Mouse (Mus musculus) heart, adult 18-20 months (tissue): ENCODE measurements at regions not wholly inside any gene's neighbourhood (a gene's known extent, or its start where the extent isn't known, plus 50 kb on each side); places are given as distances from the start of the nearest gene placed in this dataset.
"Not testable (repeated sequence)": the region's sequence is repeated elsewhere in the genome, so short reads cannot be mapped to it uniquely, and the experiment has no call there.

Source experiments
- DNase-seq, 2 experiments: peaks; one replicate each; pipeline ENCODE4 v3.0.0; 2021 to 2022; ENCODE audit warnings: mixed read lengths in 1 of 2

- no peak for DNase-seq
Observed at GRCm38 (mm10) chr11:7796373-7796772, 582.6 kb upstream of the Igfbp3 start.

- no peak for DNase-seq
Observed at GRCm38 (mm10) chr11:7794206-7794605, 580.5 kb upstream of the Igfbp3 start.

DNA sequence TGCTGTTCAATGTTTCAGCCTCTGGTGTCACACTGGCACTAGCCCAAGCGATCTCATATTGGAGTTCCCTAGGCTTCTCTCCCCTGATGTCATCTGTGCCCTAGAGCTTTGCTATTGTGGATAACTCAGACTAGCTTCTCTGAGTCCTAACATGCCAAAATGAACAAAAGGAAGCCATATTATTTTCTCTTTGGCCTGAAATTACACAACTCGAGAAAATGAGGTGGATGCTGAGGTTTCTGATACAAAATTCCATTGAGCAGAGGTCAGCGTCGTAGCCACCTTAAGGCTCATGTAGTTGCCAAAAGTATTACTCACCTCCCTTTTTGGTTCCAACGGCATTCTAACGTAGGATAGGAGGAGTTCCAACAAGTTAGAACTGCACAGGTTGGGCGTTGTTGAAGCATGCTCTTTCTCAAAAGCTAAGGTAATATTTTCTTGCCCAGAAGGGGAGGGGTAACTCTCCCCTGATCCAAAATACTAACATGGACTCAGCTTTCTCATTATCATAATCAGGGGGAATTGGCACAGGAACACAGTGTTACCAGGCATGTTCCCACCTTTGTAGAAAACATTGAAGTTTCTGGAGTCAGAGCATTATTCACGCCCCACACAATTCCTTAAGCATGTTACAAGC, 566.9 kb upstream of the Igfbp3 start:
- DNase-seq = no peak

DNA sequence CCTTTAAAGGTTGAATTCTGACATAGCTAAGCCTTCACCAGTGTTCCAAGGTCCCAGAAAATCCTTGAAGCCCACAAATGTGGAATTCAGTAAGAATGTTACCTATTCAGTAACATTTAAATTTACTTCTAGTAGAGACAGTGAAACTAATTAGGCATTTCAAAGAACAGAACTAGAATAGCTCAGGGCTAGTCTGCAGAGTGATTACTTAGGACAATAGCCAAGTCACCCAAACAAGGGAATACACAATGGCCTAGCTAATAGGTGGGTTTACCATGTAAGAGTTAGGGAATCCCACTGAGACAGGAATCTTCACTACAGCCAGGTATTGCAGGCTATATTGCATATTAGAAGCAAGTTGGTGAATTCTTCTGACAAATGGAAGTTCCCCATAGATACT, 561.6 kb upstream of the Igfbp3 start:
- DNase-seq = not testable (repeated sequence)

GRCm38 (mm10) chr11:7765303-7765702, 551.6 kb upstream of the Igfbp3 start:
- peak; percentile 9 to 12 for DNase-seq

GRCm38 (mm10) chr11:7758862-7759467, 545.2 kb upstream of the Igfbp3 start:
- DNase-seq = no peak
